Mouse (Mus musculus) kidney, postnatal 4 days (tissue): Measurements from ENCODE around the gene Adamts20.
"Not testable (repeated sequence)": the region's sequence is repeated elsewhere in the genome, so short reads cannot be mapped to it uniquely, and the experiment has no call there.

Experiments
- DNase-seq, 2 experiments: peaks; one replicate each; pipeline ENCODE4 v3.0.0; 2021; ENCODE audit warnings: mixed read lengths in 2 of 2

Gene Adamts20

DNA sequence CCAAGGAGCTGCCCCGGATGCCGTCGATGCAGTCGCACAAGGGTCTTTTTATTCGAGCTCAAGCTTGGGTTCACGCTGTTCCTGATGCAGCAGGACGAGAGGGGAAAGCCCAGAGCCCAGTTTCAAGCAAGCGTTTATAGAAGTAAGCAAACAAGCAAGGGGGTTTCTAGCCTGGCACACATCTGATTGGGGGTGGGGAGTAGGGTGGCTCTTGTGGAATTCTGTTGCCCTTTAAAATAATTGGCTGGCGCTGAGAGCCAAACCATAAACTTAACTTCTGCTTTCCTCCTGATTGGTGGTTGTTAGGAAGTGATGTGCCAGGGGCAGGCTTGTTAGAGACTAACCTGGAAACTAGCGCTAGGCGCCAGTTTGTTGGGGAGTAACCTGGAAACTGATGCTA lies at the start of gene Adamts20:
Gene Adamts20 (minus strand): TSS at position 101 of the 400 bp plus-strand sequence.
- no peak for DNase-seq

DNA sequence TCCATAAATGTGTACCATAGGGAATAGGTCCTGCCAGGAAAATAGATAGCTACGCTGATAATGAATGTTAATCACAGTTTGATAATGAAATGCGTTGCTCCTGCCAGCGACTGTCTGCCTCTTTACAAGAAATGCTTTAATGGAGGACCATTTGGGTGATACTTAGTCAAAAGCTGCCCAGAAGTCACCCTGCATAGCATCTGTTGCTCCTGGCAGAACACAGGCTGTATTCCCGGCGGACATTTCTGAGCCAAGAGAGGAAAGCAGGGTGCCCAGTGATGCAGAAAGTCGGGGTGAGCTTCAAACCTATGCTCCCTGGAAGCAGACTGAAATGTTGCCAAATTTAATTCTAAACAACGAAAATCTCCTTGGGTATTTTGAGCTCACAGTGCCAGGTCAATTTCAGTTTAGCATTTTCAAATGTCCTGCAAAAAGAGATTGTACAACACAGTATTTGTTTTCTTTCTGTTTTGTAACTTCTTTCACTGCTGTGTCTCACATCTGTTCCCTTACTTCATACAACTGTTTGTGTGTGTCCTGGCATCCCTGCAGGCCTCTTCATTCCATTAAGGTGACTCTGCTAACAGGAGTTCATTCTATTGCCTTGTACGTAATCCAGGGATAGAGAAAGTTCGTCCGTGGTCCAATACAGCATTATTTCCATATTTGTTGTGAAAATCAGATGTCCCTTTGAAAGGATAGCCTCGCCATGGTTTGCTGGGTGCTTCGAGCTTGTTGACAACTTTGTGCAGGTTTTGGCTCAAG lies 38.4 kb upstream of the Adamts20 start:
- DNase-seq = no peak

DNA sequence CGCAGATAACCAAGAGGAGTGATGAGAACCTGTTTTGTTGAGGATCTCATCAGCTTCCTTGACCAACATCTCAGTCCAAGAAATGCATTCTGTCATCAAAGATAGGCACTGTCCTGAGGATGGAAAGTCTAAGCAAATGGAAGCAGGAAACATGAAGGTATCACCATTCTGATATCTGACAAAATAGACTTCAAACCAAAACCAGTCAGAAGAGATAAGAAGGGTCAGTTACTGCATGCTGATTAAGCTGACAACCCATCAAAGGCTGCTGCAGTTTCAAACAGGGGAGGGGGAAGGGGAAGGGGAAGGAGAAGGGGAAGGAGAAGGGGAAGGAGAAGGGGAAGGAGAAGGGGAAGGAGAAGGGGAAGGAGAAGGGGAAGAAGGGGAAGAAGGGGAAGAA lies 34.0 kb upstream of the Adamts20 start:
- no peak for DNase-seq

DNA sequence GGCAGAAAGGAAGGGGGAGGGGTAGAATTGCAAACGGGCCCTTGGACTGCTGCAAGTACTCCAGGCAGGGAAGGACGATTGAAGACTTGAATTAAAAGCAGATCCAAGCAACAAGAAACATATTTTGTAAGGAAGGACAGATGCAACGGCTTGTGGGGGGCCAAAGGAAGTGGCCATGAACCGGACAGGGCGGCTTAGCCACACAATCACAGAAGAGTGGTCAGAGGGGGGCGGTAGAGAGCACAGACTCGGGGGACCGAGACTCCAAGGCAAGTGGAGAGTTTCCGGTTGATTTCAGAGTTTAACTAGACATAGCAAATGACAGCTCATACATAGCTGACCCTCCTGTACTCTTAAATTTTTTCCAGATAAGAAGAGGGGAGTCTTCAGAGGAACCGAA lies 30.7 kb upstream of the Adamts20 start:
- peak; percentile 11 to 13 for DNase-seq

DNA sequence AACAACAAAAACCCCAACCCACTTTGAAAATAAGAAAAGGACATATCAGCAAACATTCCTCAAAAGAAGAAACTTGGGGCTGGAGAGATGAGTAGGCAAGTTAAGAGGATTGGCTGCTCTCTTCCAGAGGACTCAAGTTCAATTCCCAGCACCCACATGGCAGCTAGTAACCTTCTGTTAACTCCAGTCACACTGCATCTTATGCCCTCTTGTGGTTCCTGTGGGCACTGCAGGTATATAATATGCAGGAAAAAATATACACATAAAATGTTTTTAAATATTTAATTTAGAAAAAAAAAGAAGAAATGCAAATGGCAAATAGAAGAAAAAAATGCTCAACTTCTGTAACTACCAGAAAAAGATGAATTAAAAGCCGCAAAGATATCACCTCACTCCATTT lies 29.2 kb upstream of the Adamts20 start:
- DNase-seq = no peak

DNA sequence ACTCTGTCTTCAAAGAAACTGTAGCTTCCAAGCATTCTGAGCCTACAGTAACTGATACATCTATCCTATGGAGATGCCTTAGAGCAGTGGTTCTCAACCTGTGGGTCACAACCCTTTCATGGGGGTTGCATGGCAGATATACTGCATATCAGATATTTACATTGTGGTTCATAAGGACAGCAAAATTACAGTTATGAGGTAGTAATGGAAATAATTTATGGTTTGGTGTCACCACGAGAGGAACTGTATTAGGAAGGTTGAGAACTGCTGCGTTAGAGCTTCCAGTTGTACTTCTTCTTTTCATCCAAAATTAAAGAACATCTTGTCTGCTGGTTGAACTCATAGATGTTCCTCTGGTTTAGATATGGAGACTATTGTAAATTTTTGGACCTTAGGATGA lies 24.2 kb upstream of the Adamts20 start:
- DNase-seq = no peak

DNA sequence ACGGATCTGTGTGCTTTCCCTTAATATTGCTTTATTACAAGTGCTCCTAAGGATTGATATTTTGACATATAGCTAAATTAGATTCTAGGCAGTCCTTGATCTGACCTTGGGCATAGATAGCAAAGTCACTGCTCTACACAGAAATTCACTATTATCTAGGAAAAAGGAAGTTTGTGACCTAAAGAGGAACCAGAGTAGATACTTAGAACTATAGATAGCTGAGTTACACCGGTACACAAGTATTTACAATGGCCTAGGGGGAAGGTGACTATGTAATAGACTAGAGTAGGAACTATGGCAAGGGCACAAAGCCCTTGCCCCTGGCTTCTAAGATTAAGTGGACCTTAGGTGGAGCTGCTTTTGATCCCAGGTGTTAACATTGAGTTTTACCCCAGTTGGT lies 22.8 kb upstream of the Adamts20 start:
- DNase-seq = not testable (repeated sequence)

DNA sequence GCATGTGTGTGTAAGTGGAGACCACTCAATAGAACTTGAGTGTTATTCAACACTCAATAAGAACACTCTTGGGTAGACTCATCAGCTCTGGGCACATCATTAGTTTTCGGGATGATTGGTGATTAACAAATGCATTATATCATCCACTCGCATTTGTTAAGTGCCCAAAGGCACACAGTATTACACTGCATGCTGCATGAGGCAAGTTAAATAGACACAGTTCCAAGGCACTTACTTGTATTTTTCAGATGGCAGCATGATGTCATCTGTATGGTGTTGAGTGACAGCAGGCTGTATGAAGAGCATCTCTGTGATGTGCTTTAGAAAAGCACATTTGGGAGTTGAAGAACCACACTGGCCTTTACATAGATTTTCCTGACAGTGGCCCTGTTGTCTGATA lies 17.3 kb upstream of the Adamts20 start:
- DNase-seq = no peak

DNA sequence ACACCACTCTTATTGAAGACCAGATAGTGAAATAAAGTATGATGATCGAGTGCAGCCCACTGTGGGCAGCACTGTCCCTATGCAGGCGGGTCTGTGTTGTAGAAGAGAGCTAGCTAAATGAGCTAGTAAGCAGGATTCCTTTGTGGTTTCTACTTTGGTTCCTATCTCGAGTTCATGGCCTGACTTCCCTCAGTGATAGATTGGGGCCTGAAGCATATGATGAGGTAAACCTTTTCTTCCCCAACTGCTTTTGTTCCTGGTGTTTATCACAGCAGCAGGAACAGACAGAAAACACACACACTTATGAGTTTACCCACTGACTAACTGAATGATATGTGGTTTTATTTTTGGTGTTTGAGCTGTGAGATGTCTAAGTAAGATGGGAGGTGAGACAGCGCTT lies 15.6 kb upstream of the Adamts20 start:
- DNase-seq = no peak

DNA sequence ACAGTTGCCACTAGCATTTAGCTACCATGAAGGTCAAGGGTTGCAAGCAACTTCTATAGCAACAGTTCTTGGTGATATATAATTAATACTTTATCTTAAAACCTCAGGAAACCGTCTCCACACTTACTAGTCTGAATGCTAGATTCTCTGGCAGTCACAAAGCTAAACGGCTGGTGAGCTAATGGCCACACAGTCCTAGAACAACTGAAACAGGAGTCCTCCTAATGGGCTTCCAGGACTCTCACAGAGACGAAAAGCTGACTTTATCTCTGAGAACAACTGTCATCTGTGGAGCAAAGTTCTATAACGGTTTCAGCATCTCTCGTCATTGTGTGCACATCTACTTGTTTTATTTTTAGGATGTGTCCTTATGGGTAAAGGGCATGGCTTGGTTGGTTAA lies 15.0 kb upstream of the Adamts20 start:
- no peak for DNase-seq

DNA sequence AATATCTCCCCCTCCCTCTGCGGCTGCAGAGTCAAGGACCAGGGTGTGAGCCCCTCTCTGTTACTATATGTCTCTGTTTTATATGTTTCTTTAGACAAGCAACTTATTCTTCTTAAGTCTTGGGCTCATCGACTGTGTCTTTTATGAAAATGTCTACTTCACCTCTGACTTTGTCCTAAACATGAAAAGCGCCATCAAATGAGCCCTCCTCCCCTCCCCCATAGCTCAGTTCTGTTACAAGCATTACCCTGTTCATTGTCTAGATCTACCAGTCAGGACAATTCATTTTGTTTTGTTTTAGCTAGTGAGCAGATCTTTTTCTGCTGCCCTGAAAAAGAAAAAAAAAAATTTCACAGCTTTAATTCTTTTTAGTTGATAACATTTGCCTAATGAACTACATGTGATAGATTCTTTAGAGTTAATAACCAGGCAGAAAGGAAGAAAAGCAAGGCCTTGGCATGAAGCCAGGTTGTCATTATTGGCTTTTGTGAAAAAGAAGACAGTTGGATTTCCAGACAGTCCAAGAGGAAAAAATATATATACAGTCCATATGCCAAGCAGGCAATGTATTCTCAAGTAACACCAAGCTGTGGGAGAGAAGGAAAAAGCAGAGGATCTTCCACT lies 14.4 kb upstream of the Adamts20 start:
- DNase-seq = no peak

DNA sequence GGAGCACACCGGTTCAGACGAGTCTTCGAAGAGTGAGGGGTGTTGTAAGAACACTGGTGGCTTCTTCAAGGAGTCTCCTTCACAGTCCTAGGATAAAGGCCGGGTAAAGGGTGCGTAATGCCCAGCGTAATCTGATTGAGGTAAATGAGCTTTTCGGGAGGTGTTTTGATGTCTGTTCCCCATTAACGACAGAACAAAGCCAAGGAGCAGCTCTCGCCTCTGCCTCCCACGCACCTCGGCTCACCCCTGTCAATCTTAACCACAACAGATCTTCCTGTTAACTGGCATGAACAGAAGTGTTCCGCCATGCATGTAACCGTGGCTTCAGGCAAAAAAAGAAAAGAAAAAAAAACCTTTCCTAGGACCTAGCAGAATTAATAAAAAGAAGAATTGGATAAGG lies 13.5 kb upstream of the Adamts20 start:
- DNase-seq = peak; percentile 41 to 53

DNA sequence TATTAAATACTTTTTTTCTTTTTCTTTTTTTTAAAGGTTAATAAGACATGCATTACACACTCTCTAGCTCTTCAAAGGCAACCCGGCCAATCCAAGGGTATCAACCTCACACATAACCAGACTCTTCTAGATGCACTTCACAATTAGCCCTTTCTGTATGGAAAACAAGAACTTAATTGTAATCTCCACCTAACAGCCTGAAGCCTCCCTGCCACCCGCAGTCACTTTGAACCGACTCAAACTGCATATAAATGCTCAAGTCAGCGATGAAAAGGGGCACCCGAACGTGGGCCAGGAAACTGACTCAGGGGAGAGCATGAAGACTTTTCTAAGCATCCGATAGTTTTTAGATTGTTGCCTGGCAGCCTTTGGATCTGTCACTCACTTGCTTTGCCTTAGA lies 12.1 kb upstream of the Adamts20 start:
- no peak for DNase-seq

DNA sequence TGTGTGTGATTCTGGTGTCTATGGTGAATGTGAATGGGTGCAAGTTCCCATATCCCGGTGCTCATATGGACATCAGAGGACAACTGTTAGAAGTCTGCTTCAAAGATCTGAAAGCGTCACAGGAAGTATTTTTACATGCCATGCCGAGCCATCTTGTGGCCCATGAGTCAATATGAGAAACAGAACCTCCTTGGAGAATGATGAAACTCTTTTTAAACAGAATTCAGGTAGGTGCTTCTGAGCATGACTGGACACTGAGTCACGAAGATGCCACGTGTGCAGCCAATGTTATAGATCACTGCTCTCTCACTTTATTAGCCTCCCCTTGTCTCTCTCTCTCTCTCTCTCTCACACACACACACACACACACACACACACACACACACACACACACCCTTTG lies 10.8 kb upstream of the Adamts20 start:
- no peak for DNase-seq

DNA sequence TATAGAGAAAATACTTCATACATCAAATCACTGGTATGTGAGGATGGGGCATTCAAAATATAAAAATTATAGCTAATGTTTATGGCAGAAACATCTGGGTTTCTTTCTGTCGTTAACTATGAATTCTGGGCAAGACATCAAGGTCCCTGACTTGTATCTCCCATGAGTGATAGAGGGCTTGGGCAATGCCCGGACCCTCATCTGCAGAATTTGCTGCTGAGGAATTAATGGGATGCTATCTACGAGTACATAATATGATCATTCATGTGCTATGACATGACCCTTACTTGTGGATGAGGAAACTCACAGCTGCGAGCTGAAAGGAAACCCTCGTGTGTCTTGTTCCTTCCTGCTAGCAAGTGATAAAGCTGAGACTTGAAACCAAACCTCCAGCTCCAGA lies 5.1 kb upstream of the Adamts20 start:
- DNase-seq = no peak

DNA sequence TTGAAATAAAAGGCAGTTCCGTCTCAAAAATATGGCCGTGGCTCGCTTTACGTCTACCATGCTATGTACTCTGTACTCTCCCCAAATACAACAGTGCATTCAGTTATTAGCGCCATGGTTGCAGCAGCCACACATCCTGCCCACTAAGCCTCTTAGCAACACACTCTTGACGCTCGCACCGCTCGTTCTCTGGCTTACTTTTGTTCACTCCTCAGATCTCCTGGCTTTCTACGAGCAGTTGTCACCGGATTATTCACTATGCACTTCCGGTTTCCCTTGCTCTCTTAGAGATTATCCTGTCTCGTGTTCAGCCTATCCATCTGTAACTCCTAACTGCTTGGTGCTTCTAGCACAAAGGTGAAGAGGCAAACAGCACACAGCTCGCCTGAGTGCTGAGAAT lies 337 bp downstream of the Adamts20 start:
- DNase-seq = no peak

DNA sequence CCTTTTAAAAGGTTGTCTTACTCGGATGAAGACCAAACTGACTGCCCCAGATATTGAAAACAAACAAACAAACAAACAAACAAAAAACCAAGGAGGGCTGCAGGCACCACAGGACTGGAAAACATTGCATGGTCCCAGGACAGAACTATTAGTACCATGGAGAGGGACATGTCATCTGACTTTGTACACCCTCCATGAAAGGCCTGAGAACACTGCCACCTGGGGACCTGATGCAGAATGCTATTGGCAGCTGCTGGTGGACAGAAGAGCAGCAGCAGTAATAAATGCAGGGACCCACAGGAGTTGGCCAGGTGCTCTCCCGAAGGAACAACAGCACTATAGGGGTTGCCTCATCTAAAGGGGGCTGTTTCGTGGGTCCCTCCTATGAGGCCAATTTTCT lies 2.0 kb downstream of the Adamts20 start:
- DNase-seq = peak; percentile 70 to 75

DNA sequence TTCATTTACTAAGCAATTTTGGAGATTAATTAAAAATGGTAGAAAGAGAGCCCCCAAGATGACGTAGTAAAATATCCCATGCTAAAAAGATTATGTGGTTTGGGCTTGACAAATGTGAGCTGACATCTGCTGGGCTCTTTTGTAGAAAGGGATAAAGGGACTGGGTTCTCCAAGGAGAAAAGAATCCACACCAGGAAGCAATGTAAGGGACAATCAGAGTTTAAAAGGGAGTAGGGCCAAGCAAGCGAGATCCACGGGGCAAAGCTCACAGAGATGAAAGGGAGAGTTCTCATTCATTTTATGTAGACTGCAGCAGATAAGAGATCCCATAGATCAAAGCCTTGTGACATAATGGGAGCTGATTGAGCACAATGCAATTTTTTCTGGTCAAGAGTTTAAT lies 3.0 kb downstream of the Adamts20 start:
- DNase-seq = no peak

DNA sequence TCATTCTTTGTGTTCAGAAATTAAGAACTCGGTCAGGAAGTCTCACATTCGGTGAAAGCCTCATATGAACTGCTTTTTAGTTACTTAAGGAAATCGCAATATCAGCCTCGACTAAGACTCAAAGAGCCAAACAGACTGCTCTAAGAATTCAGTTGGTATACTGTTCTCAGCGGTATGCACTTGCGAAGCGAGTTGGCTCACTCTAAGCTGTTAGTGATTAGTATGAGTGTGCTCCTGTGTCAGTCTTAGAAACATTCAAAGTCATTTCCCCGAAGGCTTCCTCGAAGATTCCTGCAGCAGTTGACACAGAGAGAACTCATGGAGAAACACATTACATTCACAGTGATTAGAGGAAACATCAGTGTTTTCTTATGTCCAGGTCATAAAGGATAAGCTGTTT lies 4.1 kb downstream of the Adamts20 start:
- DNase-seq = no peak

DNA sequence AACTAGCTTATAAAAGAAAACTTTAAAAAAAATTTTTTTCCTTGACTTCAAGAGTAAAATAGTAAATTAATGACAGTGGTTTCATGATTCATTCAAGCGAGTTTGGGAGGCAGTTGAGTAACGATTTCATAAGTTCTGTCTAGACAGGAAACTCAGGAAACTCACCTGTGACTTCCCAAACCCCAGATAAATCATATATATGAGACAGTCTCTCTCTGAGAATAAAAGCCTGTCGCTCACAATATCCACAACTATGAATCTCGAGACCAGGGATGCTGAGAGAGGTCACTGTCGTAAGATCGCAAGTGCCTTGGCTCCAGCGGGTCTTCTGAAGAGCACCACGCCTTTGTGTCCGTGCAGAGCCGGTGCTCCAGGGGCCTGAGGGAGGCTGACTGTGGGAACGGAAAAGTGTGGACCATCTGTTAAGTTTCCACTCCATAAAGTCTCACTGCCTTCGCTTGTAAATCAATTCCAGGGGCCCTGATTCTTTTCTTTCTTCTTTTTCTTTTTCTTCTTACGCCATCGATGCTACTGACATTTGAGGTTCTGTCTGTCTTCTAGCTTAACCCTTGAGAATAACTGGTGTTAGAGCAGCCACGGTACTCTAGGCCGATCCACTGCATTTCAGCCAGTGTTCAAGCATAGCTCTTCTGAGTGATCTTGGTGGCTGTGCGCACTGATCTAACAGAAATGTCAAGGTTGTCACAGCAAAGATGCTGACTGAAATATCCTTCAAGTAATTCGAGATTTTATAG lies 7.4 kb downstream of the Adamts20 start:
- DNase-seq = peak in 1 of 2 experiments; percentile 12

DNA sequence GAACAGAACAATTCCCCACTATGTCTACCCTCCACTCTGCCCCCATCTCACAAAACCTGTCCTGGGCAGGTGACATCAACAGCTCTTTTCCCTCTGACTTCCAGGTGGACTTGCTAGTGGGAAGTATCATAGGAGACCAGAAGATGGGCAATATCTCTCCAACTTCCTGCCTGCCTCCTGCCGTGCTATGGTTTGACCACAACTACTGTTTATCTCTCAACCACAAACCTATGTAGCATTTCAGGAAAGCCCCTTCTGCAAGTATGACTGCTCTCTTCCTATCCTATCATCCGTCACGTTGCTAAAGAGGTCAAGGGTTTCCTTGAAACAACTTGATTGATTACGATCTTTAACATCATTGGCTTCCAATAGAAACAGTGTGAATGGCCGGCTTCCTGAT lies 12.4 kb downstream of the Adamts20 start:
- no peak for DNase-seq

DNA sequence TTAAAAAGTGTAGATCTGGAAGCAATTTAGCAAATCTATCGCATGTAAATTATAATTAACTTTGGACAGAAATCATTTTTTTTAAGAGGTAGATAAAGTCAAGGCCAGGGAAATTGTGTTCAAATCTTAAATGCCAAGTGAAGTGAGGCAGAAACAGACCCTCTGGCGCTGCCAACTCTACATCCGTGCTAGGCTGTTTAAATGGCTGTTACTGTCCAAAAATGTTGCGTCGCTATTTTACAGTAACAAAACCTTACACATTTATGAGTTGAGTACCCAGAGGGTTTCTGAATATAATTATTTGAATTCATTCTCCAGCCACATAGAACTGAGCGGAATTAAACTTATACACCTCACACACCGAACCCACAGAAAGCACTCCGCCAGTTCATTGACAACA lies 13.6 kb downstream of the Adamts20 start:
- DNase-seq = no peak

DNA sequence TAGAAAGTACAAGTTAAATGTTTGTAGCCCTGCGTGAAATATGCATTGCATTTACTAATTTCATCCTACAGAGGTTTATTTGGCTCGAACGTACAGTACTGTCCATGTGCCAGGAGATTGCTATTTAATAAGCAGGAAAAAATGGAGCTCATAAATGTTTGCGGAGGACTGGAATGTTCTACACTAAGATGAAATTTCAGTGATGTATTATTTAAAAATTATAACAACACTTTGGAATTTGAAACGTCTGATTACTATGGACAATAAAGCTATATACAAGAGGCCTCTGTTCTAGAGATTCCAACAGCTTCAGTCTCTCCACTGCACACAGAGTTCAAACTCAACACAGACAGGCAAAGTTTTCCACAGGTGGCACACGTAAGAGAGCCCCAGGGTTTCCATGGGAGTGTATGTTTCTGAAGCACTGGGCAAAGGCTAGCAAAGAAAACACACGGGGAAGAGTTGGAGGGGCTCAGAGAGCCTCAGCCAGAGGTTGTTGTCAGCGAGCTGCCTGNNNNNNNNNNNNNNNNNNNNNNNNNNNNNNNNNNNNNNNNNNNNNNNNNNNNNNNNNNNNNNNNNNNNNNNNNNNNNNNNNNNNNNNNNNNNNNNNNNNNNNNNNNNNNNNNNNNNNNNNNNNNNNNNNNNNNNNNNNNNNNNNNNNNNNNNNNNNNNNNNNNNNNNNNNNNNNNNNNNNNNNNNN lies 20.6 kb downstream of the Adamts20 start:
- peak; percentile 27 to 46 for DNase-seq
